Mouse (Mus musculus) urinary bladder, adult 18-20 months (tissue): ENCODE results near the gene Nptxr.

ENCODE experiments used
- DNase-seq, 2 experiments: peaks; one replicate each; pipeline ENCODE4 v3.0.0; 2022; ENCODE audit warnings: low spot score in 2 of 2, mixed read lengths in 2 of 2

The Nptxr gene

DNA sequence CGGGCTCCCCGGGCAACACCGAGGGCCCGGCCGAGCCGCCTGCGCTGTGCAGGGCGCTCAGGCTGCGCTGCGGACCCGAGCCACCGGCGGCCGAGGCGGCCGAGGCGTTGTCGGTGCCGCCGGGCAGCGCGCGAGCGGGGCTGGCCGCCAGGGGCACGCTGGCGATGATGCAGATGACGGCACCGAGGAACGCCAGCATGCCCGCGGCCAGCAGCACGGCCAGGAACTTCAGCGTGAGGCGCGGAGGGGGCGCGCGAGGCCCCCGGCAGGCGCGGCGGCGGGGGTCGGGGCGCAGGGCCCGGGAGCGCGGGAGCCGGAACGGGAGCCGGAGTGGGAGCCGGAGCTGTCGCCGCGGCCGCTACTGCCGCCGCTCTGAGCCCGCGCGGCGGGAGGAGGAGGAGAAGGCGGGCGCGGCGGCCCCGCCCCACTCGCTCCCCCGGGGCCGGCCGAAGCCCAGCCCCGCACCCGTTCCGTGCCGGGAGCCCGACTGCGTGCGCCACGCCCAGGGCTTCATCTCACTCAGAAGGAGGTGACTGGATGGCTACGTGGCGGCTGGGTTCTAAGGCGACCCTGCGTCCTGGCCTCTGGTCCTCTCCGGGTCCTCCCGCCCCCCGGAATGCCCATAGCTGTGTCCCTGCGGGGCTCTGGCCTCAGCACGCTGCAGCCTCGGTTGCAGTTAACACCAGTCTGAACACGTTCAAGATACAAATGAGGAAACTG, at the start of gene Nptxr:
Nptxr (minus strand) TSS at position 415 of the 720 bp plus-strand sequence.
- peak in 1 of 2 experiments; percentile 50 for DNase-seq

DNA sequence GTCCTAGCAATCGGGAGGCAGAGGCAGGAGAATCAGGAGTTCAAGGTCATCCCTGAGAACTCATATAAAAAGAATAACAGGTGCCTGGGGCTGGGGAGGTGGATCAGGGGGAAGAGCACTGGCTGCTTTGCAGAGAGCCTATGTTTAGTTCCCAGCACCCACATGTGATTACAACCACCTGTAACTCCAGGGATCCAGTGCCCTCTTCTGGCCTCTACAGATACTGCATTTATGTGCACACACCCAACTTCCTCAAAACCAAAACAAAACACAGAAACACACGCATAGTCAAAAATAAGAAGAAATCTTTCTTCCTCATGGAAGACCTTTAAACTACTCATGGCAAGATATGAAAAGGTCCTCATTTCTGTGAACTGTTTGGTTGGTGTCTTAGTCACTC, 45.6 kb upstream of the Nptxr start:
- no peak for DNase-seq

DNA sequence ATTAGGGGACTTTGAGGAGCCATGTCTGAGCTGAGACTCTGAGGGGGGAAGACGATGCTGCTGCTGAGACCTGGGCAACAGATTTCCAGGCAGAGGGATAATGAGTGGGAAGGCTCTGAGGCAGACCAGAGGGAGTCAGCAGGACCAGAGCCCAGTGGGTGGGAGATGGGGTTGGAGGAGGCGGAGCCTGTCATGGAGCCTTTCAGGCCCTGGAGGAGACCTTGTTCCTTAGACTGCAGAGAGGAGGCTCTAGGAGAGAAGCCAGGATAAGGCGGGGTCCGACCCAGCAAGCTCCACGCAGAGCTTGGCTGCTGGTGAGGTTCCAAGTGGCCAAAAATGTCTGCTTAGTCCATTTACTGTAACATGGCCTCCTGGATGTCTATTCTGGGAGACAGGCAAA, 42.5 kb upstream of the Nptxr start:
- DNase-seq, result peak in 1 of 2 experiments; percentile 65

DNA sequence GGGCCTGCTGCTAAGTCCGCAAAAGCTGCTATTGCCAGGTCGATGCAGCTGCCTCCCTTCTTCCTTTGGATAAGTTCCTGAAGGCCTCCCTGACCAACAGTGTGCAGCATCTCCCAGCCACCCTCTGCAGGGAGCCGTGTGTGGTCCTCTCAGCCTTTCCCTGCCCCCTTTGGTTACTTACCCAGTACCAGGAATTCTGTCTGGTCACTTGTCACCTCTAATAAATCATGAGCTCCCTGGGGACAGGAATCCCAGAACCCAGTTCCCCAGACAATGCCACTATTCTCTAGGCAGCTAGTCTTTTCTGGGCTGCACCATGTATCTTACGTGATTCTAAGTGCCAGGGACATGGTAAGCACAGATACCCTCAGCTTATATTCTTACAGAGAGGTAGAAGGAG, 41.4 kb upstream of the Nptxr start:
- no peak for DNase-seq

DNA sequence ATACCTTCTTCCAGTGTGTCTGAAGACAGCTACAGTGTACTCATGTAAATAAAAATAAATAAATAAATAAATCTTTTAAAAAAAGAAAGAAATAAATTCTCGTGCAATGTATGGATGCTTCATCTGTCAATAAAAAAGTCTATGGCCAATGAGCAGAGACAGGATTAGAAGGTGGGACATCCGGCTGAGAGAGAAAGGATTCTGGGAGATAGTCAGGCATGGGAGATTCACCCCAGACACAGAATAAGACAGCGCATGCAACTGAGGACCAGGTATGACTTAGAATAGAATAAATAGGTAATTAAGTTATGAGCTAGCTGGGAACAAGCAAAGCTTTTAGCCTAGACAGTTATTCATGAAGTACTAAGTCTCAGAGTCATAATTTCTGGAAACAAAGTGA, 38.4 kb upstream of the Nptxr start:
- no peak for DNase-seq

DNA sequence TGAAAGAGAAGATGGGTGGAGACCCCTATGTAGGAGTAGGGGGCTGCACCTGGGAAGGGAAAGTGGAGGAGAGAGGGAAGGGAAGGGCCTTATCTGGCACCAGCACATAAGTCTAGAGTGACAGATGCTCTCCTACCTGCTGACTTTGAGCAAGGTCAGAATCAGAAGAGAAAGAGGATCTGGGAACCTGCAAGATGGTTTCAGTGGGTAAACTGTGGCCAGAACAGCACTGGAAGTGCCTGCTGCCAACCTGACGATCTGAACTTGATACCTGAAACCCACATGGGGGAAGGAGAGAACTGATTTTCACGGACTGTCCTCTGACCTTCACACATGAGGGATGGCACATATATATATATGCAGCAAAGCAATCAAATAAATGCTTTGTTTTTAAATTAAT, 35.7 kb upstream of the Nptxr start:
- no peak for DNase-seq

DNA sequence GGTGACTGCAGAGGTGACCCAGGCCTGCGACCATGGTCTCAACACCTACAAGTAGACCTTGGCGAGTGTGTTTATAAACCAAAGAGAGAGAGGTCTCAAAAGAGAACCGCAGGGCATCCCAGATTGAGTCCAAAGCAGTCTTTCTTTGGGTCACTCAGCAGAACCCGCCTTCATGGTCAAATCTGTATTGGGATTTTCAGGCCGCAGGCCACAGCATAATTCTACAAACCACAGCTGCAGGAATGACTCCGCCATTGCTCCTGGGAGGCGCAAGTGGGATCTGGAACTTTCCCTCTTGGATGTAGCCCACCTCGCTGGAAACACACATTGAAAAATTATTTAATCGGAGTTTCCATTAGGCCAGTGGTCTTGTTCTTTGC, 30.3 kb upstream of the Nptxr start:
- no peak for DNase-seq

DNA sequence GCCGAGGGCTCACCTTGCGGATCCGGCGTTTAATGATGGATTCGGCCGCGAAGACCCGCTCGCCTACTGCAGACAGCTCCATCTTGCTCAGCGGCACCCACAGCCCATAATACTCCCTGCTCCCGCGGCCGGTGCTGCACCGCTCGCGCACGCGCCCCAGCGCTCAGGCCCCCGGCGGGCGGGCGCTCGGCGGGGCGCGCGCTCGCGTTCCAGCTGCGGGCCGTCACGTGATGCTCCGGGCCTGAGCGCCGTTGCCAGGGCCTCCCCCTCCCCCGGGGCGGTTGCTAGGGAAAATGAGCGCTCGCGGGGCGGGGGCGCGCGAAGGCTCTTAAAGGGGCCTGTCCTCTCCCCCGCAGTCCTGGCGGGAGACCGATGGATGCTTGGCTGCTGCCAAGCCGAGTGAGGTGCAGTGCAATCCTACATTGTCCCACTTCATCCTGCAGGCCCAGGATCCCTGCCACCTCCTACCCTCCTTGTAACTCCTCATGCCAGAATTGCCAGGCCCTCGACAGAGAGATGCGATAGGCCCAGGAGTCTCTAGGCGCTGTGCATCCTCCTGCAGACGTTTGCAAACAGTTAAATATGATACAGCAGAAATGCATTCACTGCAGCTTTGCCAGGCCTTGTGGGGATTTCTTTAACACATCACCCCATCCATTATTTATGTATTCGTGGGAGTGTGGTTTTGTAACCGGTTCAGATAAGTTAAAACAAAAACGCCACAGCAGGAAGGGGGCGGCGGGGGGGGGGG, 29.7 kb upstream of the Nptxr start, which contains the start of the genes Npcd and Cbx6:
Npcd (minus strand) TSS at position 108 of the 751 bp plus-strand sequence.
Cbx6 (minus strand) TSS at position 559 of the 751 bp plus-strand sequence.
- peak; percentile 89 to 90 for DNase-seq

DNA sequence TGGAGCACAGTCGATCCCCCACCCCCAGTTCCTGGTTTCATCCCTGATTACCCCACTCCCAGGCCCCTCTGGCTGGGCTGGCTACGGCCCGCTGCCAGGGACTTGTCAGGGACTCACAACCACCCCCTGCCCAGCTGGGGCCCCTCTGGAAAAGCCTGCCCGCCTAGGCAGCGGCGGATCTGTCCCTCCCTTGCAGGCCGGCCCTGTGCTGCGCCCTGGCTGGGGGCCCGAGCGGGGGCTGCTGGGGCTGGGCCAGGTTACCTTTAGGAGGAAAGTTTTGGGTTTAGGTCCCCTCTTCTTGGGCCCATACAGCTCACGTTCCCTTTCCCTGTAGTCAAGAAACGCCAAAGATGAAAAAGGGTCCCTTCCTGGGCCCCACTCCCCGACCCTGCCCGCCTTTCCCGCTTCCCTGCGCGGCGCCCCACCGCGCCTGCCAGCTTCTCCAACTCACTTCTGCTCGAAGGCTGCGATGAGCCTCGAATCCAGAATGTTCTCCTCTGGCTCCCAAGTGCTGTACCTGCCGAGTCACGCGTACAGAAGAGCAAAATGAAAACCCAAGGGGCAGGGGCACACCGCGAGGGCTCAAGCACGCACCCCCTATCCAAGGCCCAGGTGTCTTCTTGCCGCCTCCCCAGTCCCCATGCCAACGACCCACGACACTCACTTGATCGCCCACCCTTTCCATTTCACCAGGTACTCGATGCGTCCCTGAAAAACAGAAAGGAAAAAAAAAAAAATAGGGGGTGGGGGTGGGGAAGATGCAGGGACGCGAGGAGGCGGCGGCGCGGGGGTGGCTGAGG, 28.9 kb upstream of the Nptxr start:
- peak in 1 of 2 experiments; percentile 44 for DNase-seq

DNA sequence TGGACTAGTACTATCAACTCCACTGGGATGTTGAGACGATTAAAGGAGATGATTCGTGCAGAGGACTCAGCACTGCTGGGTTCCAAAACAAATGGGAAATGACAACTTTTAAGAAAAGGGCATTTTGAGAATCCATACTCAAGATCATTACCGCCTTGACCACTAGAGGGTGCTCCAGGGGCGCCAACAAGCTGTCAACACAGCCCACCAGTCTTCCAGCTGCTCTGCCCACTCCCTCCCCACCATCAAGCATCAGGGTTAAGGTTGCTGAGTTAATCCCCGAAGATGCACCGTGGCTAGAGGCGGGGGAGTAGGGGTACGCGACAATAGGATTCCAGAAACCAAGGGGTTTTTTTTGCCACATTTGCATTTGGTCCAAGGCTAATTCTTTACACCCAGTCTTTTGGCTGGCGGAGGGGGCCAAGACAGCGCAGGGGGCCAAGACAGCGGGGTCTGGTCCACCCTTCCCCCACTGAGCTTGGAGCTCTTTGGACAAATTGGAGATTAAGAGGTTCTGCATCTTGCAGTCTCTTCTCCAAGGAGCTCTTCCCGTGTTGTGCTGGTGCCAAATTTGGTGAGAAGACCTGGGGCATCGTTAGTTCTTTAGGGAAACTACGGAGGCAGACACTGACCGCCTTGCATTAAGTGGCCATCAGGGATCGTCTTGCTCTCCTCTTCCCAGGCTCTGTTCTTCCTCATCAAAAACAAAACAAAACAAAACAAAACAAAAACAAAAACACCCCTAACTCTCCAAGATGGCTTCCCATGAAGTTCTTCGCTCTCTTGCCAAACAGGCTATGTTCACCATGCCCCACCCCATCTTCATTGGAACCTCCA, 27.7 kb upstream of the Nptxr start:
- DNase-seq, result peak; percentile 50 to 61

DNA sequence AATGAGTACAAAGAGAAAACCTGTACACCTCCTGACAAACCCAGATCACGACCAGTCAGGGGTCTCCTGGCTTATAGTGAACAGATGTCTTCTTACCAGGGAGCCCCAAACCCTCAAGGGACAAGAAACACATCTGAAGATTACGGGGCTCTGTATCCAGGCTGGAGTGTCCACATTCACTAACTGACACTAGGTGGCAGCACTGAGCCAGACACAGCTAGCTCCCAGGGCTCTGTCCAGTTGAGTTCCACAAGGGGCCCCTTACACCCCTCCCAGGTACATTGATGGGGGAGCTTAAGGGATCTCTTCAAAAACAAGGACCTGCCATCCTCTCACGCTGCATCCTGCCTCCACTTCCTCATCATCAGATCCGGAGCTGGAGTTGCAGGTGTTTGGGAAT, 25.8 kb upstream of the Nptxr start:
- peak; percentile 41 to 49 for DNase-seq

DNA sequence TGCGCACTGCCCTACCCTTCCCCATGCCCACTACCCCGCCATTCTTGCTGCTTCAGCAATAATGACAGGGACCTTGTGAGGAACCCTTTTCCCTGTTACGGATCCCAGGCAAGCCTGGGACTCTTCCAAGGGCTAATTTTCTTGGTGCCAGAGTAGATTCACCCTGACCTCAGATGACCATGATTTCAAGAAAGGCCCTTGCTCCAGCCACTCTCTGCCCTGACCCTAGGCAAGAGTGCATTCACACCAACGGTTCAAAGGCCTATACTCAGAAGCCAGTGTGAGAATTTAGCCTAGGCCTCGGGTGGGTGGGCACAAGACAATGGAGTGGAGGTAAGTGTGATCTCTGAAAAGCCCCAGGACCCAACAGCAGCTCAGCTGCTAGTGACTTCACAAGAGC, 24.9 kb upstream of the Nptxr start:
- no peak for DNase-seq

DNA sequence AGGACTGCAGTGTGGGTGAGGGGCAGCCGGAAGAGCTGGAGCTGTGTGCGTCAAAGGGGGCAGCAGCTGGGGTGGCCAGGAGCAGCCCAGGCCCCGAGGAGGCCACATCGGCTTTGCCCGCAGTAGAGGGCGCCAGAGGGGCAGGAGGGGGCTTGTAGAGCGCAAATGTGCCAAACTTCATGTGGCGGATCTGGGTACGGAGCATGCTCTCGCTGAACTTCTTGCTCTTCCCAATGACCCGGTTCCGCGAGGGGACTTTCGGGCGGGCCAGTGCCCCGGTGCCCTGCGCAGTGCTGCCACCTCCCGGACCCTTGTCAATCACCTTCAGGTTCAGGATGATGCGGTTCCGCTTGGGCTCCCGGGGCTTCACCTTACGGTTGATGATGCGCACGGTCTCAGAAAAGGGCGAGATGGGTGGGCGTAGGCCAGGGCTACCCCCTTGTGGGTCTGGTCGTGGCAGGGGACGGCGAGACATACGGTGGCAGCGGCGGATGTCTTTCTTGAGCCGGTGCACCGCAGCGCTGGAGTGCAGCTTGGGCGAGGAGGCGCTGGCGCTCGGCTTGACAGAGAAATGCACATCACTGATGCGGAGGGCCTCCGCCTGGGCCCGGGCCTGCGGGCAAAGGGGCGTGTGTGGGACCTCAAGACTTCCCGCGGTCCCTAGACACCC, 23.9 kb upstream of the Nptxr start:
- DNase-seq, result no peak

DNA sequence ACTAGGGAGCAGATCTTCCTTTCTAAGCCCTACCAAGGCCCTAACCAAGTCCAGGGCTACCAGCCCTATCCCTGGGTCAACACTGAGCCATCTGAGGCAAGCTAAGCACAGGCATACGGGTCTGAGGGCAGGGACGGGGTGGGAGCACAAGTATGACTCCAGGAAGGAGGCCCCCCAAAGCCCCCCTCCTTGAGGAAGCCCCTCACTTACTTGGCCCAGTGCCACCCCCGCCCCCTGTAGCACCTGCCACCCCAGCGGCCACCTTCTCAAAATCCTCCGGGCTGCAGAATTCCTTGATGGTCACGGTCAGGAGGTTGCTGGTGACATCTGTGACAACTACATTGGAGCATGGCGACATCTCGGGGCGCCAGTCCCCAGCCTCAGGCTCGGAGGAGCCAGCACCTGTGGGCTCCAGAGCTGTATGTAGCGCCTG, 23.2 kb upstream of the Nptxr start:
- no peak for DNase-seq

DNA sequence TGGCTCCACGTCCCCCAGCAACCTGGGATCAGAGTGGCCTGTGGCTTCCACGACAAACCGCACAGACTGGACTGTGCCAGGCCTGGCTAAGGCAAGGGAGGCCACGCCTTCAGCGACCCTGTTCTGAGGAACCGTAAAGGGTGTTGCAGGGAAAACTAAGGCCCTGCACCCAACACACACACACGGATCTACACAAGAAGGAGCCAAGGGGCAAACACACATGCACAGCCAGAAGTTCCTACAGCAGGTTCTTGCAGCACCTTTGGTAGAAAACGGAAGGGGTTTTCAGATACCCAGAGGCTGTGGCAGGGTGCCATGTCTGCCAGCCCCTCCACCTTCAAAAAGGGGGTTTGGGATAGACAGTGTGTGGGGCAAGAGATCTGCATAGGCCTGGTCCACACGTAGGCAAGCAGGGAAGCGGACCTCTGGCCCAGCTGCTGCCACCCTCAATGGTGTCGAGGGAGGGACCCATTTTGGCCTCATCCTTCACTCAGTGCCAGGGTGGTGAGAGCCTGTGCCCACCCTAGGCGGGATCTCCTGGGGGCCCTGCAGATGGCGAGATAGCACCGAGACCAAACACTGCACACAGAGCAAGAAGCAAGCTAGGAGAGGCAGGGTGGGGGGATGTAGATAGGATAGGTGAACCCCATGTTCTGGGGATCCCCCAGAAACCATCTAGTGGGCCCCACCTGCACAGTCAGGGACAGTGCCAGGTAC, 22.7 kb upstream of the Nptxr start:
- DNase-seq, result no peak

DNA sequence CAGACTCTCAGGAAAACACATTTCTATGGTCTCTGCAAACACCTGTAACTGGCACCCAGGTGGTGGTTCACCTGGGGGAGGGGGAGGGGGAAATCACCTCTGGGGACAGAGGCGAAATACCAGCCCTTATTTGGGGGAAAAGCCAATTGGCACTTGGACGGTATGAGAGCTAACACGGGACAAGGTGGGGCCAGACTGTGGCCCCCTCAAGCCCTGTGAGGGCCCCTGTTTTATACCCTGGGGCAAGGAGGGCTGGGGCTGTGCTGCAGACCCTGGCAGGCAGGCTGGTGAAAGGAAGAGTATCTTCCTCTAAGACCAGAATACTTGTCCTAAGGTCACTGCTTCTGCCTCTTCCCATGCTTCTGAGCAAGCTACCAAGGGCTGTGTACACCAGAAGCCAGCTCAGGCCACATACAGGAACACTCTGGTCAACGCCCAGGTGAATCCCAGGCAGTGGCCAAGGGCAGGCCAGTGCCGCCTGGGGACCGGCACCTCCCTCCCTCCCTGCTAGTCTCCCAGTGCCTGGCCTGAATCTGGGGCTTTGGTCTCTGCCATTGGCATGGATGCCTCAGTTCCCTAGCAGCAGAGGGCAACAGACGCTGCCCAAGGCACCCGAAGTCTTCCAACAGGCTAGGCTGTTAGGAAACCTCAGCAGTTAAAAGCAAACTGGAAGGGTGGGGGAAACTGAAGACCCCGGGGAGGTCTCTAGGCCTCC, 21.8 kb upstream of the Nptxr start:
- no peak for DNase-seq

DNA sequence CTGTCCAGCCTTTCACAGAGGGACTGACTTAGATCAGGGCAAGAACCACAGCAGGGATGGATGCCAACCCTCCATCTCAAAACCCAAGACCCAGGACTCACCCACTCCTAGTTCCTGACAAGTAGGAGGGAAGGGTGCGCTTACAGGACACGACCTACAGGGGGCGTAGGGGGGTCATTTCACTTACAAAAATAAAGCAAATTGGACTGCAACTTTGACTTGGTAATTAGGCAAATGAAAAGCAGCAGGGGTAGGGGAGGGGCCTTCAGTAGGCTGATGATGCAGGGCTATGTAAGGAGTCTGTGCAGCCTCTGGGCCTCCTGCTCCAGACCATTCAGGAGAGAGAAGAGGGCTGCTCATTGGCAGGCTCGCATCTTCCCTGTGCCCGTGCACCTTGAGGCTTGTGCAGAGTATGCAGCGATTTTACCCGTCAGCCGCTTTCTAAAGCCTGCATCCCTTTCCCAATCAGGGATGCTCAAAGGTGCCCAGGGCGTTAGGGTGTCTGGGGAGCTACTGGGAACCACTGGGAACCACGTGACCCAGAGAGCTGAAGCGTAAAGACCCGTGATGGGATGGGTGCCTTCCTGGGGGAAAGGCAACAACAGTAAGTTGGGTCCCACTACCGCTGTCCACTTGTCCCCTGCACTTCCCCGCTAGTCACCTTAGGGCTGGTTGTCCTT, 20.7 kb upstream of the Nptxr start:
- no peak for DNase-seq

DNA sequence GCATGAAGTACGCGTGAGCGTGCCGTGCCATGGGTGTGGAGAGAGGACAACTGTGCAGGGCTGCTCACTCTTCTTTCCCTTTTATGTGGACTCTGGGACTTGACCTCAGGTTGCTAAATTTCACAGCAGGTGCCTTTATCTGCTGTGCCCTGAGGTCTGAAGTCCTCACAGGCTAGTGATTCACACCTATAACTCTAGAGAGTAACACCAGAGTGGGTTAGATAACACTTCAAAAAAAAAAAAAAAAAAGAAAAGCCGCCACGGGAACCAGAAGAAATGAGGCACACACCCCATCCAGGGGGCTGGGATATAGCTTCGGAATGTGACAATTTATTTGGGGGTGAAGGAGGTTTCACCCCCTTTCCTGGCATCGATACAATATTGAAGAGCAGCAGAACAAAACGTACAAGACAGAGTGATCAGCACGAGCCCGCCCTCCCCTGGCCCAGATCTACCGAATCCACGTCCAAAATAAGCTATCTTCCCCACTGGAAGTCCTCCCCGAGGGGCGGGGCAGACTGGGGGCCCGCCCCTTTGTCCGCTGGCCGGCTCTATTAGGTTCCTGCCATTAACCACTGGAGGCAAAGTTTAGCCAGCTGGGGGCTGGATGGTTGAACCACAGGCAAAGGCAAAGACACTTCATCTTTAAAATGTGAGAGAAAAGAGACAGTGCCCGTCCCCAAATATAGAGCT, 19.2 kb upstream of the Nptxr start:
- DNase-seq, result peak in 1 of 2 experiments; percentile 49
